Mouse (Mus musculus): ENCODE measurements around the gene Nxpe2. TPM values are rescaled to one million over a fixed set of nuclear protein-coding genes. Genes with fewer than 3 reads are reported as not detected.

Nxpe2 gene
- total RNA-seq, 2 experiments from 2014 or later = 7.3 to 9.4 TPM

GRCm38 (mm10) chr9:48298983-48299382 is 54.3 kb downstream of the Nxpe2 start:
- peak; percentile 3 for DNase-seq

- DNase-seq = no peak
Observed at GRCm38 (mm10) chr9:48294754-48295153, 58.5 kb downstream of the Nxpe2 start.

DNA sequence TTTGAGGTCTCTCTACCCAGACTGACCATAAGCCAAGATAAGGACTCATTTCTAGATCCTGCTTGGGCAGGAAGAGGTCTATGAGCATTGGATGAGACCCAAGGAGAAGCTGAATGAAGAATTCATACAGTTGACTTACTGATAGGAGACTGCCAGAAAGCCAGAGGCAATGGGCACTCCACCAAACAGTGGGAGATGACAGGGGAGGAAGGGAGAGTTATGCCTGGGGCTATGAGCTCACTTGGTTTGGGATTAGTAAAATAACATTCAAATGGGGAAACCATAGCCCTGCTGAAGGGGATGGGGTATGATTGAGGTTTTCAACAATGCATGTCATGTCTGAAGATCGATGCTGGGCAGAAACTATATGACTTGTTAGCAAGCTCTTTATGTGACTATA is 63.0 kb downstream of the Nxpe2 start:
- DNase-seq = no peak

GRCm38 (mm10) chr9:48284221-48284620 is 69.0 kb downstream of the Nxpe2 start:
- DNase-seq = no peak

DNA sequence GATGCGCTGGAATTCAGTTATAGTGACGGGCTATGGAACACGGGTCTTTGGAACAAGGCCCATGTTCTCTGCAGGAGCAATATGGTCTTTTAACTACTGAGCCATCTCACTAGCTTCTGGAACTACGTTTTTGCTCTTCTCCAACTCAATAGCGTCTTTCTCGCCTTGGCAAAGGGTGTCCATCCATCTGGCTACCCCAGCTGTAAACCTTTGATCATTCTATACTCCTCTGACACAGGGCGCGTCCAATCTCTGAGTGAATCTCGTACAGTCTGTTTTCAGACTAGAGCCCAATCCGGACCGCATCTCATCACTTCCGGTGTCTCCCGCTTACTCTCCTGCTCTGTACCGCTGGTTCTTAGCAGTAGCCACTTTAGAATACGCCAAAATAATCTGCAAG is 76.4 kb downstream of the Nxpe2 start:
- no peak for DNase-seq

Other genes starting within 250 kb of the Nxpe2 start
- gene Nxpe4, start 191.4 kb downstream of the Nxpe2 start, total RNA-seq (2021) = 10 to 100 TPM in 1 of 2 experiments, 1 to 10 TPM in 1; 8.8 to 12.7 TPM
- gene Rexo2, start 127.2 kb upstream of the Nxpe2 start, total RNA-seq (2021) = 10 to 100 TPM; 73.3 to 85.1 TPM
- gene Rbm7, start 141.8 kb upstream of the Nxpe2 start, total RNA-seq (2021) = 10 to 100 TPM; 64.6 to 70.9 TPM
- 10 to 100 TPM; 52.7 to 58.4 TPM for gene Gm5617, start 142.0 kb upstream of the Nxpe2 start, total RNA-seq (2021)